Mouse (Mus musculus) spleen, postnatal 4 days (tissue): ENCODE data around the gene Nckap5.

ENCODE experiments used
- DNase-seq, 2 experiments: peaks; one replicate each; pipeline ENCODE4 v3.0.0; 2022; ENCODE audit warnings: low spot score in 2 of 2

Nckap5 gene

DNA sequence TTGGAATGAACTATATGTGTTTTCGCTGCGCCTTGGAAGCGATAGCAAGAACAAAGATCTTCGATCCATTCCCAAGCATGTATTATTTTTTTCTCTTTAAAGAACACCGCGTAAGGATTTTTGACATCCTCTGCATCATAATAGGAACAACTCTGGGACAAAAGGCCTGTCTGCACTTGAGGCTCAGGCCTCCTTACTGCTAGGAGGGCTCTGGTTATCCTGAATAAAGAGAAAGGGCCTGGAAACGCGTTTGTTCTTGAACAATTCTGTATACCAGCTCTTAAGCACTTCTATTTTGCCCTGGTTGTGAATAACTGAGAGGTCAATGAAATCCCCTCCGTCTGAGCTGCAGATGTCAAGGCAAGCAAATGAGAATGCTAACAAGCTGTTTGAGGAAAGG is 937.4 kb downstream of the Nckap5 start:
- DNase-seq, result no peak

DNA sequence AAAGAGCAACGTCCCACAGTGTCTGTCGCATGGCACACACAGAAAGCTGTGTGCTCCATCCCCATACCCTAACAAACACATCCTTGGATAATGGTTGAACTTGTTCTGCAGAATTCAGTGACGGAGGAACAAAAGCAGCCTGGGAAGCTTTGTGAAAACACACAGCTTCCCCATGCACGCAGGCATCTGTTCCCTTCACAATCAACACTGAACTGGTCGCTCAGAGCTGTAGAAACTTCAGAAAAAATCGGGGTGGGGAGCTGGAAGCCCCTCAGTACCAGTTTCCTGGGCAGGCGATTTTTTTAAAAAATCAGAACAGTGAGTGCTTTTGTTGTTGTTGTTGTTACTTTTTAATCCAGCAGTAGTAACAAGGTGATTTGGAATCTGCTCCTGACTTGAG is 960.5 kb downstream of the Nckap5 start:
- DNase-seq, result no peak
